ENCODE assay signal across 18 mouse cellular contexts in the genomic region with DNA sequence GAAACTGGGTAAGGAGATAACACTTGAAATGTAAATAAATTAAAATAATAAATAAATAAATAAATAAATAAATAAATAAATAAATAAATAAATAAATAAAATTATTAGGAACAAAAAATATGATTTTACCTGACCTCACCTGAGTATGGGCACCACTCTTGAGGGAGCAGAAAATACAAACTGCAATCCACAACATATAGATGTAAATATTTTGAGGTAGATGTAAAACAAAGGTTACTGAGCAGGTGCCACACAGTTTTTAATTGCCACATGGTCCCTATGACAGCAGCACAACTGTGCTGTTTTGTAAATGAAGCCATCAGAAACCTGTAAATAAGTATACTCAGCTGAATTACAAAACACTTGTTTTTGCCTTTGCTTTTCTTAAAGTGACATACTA.
"Had no signal": no experiment of that assay in that cellular context is flagged by ENCODE, and none has a peak within 500 bp of the region (broad histone marks: within the 10 kb centered on the region; RNA-seq: fewer than 3 reads in every experiment).

No protein-coding gene starts in this region.

- H3K4me3 ChIP-seq: liver, embryonic 15.5 days; lung, embryonic 15.5 days; megakaryocyte, embryonic 14.5 days; midbrain, embryonic 13.5 days; neural tube, embryonic 12.5 days; stomach, embryonic 15.5 days had no signal

- H3K9ac ChIP-seq: liver, embryonic 15.5 days; liver, postnatal 0 days; lung, embryonic 15.5 days; midbrain, embryonic 13.5 days; neural tube, embryonic 12.5 days; stomach, embryonic 15.5 days had no signal

- DNase-seq: liver, postnatal 0 days; lung, adult 2 months; lung, postnatal 14 days; lung, postnatal 36 days; right cerebral cortex, postnatal 14 days; thymus, adult 2 months; thymus, postnatal 25 days; thymus, postnatal 4 days had no signal

- H3K4me2 ChIP-seq: liver, embryonic 15.5 days; lung, embryonic 15.5 days; midbrain, embryonic 11.5 days; midbrain, embryonic 13.5 days; neural tube, embryonic 12.5 days; stomach, embryonic 15.5 days had no signal

- H3K27ac ChIP-seq: liver, embryonic 15.5 days; lung, embryonic 15.5 days; macrophage; midbrain, embryonic 13.5 days; neural tube, embryonic 12.5 days; stomach, embryonic 15.5 days; stomach, postnatal 0 days had no signal

- ATAC-seq: liver, postnatal 0 days; lung, postnatal 0 days had no signal

- H3K9me3 ChIP-seq: liver, embryonic 15.5 days; lung, embryonic 15.5 days; megakaryocyte, embryonic 14.5 days; midbrain, embryonic 13.5 days; neural tube, embryonic 12.5 days; stomach, embryonic 15.5 days had no signal

- H3K27me3 ChIP-seq: liver, embryonic 15.5 days; lung, embryonic 15.5 days; megakaryocyte, embryonic 14.5 days; midbrain, embryonic 13.5 days; neural tube, embryonic 12.5 days; stomach, embryonic 15.5 days had no signal

- H3K4me1 ChIP-seq: liver, embryonic 15.5 days; lung, embryonic 15.5 days; megakaryocyte, embryonic 14.5 days; midbrain, embryonic 13.5 days; neural tube, embryonic 12.5 days; stomach, embryonic 15.5 days had no signal

- H3K36me3 ChIP-seq: liver, embryonic 15.5 days; lung, embryonic 15.5 days; midbrain, embryonic 13.5 days; neural tube, embryonic 12.5 days; stomach, embryonic 15.5 days had no signal
